Mouse (Mus musculus) G1E (cell line): ENCODE measurements at regions not wholly inside any gene's neighbourhood (a gene's known extent, or its start where the extent isn't known, plus 50 kb on each side); places are given as distances from the start of the nearest gene placed in this dataset.
"Not testable (repeated sequence)": the region's sequence is repeated elsewhere in the genome, so short reads cannot be mapped to it uniquely, and the experiment has no call there.

Experiments used
- ATAC-seq: 2 replicates; pipeline ENCODE4 v1.8.0; 2016; ENCODE audit warnings: mild to moderate bottlenecking; ENCODE audit not compliant: insufficient number of reproducible peaks, poor library complexity, low FRiP score, severe bottlenecking; ENCODE audit errors: extremely low read depth
- DNase-seq: peaks from one replicate; pipeline ENCODE4 v3.0.0; 2012; ENCODE audit warnings: low spot score
- H3K27me3 ChIP-seq: 2 replicates; pipeline ENCODE4 v1.6.1; 2012; ENCODE audit warnings: mild to moderate bottlenecking, low read length, inconsistent platforms; ENCODE audit not compliant: insufficient read depth
- H3K36me3 ChIP-seq: replicated peaks from 2 replicates; pipeline ENCODE3; 2012; ENCODE audit warnings: mild to moderate bottlenecking, inconsistent platforms
- H3K4me1 ChIP-seq: 2 replicates; pipeline ENCODE4 v1.6.1; 2012; ENCODE audit warnings: low read depth, low read length, inconsistent platforms, mixed read lengths; ENCODE audit not compliant: insufficient read depth
- H3K4me3 ChIP-seq: 2 replicates; pipeline ENCODE4 v1.5.1; 2012; ENCODE audit warnings: low read depth, mild to moderate bottlenecking, inconsistent platforms, low read length, moderate library complexity, mixed read lengths
- H3K9me3 ChIP-seq: replicated peaks from 2 replicates; pipeline ENCODE4 v1.6.1; 2012; ENCODE audit warnings: inconsistent platforms
- CTCF ChIP-seq: IDR thresholded peaks from 2 replicates; pipeline ENCODE4 v1.5.1; 2012; ENCODE audit warnings: low read depth, low read length, inconsistent platforms, mixed read lengths
- GATA1 ChIP-seq: IDR thresholded peaks from 2 replicates; pipeline ENCODE4 v1.6.1; 2012; ENCODE audit warnings: borderline replicate concordance, low read length, inconsistent platforms, mixed read lengths
- GATA2 ChIP-seq: IDR thresholded peaks from 2 replicates; pipeline ENCODE4 v1.6.1; 2012; ENCODE audit warnings: low read depth, low read length, inconsistent platforms, borderline replicate concordance
- POLR2AphosphoS5 ChIP-seq: IDR thresholded peaks from 2 replicates; pipeline ENCODE4 v1.6.1; 2012; ENCODE audit warnings: low read depth, low read length, inconsistent platforms; ENCODE audit not compliant: insufficient replicate concordance
- TAL1 ChIP-seq: conservative IDR thresholded peaks from 2 replicates; pipeline ENCODE4 v1.6.1; 2012; ENCODE audit warnings: low read depth, low read length, inconsistent platforms, mixed read lengths

DNA sequence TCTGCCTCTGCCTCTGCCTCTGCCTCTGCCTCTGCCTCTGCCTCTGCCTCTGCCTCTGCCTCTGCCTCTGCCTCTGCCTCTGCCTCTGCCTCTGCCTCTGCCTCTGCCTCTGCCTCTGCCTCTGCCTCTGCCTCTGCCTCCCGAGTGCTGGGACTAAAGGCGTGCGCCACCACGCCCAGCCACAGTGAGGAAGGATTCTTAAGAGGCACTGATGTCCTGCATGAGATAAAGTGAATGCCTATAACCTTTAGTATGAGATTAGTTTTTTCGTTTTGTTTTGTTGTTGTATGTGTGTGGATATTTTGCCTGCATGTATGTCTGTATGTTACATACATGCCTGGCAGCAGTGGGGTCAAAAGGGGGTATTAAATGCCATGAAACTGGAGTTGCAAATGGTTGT lies 63.2 kb downstream of the Hlx start:
- ATAC-seq, result not testable (repeated sequence)

DNA sequence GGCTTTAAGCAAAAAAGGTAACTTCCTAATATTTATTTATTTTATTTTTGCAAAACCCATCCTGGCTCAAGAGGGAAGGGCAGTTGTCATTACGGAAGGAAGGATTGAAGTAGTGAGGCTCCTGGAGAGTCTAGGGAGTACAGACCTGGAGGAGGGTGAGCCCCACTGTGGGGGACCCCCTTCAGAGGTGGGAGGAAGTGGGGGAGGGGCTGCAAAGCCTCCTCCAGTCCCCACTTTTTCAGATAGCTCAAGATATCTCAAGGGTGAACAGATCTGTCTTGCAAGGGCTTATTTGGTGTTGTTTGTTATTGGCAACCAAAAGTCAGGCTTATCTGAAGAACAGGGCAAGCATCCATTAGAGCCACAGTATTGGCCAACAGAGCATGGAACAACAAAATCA lies 64.0 kb downstream of the Hlx start:
- H3K9me3 ChIP-seq, result peaks cover 7% of the 10 kb centered on the region; the same call in 1 of the 2 replicates
- no peak overlapping the region for H3K4me3 ChIP-seq
- ATAC-seq, result no peak
- H3K27me3 ChIP-seq, result peaks cover 5% of the 10 kb centered on the region
- TF ChIP-seq GATA1 (no peak), POLR2AphosphoS5 (no peak), TAL1 (no peak), CTCF (no peak), GATA2 (no peak)
- H3K4me1 ChIP-seq, result peaks cover 40% of the 10 kb centered on the region
- H3K36me3 ChIP-seq, result no peaks in the 10 kb centered on the region
- DNase-seq, result no peak

More for the DNA sequence above, 63.2 kb downstream of the Hlx start:
- not testable (repeated sequence) for H3K4me3 ChIP-seq, H3K9me3 ChIP-seq, H3K27me3 ChIP-seq, H3K36me3 ChIP-seq, DNase-seq
- H3K4me1 ChIP-seq, result peaks cover 33% of the 10 kb centered on the region

DNA sequence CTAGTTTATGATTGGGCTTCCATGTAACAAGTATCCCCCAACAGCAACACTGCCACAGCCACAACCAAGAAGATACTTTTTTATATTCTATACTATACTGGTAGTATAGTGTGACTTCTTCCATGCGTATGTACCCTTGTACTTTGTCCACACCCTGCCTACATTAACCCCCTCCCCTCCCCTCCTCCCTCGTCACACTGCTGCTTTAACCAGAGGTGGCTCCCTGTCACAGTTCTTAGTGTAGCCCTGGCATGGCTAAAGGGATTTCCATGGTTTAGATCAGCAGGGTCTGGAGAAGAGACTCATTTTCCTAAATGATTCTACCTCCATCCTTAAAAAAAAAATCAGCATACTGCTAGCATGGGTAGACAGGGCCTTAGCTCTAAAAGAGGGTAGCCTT lies 64.4 kb downstream of the Hlx start:
- peaks cover 2% of the 10 kb centered on the region for H3K27me3 ChIP-seq
- ATAC-seq (no peak), DNase-seq (no peak)
- no peak overlapping the region for H3K4me3 ChIP-seq
- H3K36me3 ChIP-seq, result no peaks in the 10 kb centered on the region
- TF ChIP-seq GATA2 (no peak), TAL1 (no peak), POLR2AphosphoS5 (no peak), GATA1 (no peak), CTCF (no peak)
- peaks cover 40% of the 10 kb centered on the region for H3K4me1 ChIP-seq
- H3K9me3 ChIP-seq, result peaks cover 7% of the 10 kb centered on the region; the same call in 1 of the 2 replicates

DNA sequence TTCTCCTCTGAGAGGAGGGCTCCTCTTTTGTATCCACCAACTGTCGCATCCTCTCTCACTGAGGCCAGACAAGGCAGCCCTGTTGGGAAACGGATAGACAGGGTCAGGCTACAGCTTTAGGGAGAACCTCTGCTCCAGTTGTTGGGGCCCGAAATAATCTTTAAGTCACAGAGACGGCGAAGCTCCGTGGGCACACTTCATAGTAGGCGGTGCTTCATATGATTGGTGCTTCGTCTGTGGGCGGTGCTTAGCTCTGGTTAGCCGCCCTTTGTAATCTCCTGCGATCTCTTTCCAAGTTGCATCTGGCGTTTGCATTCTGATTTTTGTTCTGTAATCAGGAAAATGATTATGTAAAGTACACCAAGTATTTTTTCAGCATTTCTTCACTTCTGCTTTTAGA lies 67.2 kb downstream of the Hlx start:
- Histone ChIP-seq H3K4me1 (peaks cover 39% of the 10 kb centered on the region), H3K27me3 (no peaks in the 10 kb centered on the region), H3K36me3 (no peaks in the 10 kb centered on the region), H3K4me3 (peak overlapping the region; percentile 33; the same call in 1 of the 2 replicates), H3K9me3 (peaks cover 7% of the 10 kb centered on the region; the same call in 1 of the 2 replicates)
- peak; percentile 16 for DNase-seq
- peak; percentile 56 for ATAC-seq
- no peak for TF ChIP-seq TAL1
- no peak for TF ChIP-seq GATA2
- TF ChIP-seq POLR2AphosphoS5, result no peak
- TF ChIP-seq CTCF, result no peak
- TF ChIP-seq GATA1, result no peak

DNA sequence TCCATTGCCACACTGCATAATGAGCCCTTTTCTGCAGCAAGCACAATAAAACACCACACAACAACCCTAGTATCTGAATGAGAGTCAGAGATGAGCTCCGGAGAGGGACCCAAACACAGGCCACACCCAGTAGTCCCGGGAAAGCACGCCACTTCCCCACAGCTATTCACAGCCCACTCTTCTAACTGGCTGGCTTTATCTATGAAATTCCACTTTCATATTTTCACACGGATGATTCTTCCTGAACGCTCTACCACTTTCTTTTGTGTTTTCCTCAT lies 68.4 kb downstream of the Hlx start:
- H3K27me3 ChIP-seq, result no peaks in the 10 kb centered on the region
- TF ChIP-seq TAL1 (no peak), GATA2 (no peak), CTCF (no peak), POLR2AphosphoS5 (no peak)
- ATAC-seq, result no peak
- H3K9me3 ChIP-seq, result peaks cover 7% of the 10 kb centered on the region; the same call in 1 of the 2 replicates
- peaks cover 35% of the 10 kb centered on the region for H3K4me1 ChIP-seq
- no peak for DNase-seq
- H3K36me3 ChIP-seq, result no peaks in the 10 kb centered on the region
- H3K4me3 ChIP-seq, result no peak overlapping the region

DNA sequence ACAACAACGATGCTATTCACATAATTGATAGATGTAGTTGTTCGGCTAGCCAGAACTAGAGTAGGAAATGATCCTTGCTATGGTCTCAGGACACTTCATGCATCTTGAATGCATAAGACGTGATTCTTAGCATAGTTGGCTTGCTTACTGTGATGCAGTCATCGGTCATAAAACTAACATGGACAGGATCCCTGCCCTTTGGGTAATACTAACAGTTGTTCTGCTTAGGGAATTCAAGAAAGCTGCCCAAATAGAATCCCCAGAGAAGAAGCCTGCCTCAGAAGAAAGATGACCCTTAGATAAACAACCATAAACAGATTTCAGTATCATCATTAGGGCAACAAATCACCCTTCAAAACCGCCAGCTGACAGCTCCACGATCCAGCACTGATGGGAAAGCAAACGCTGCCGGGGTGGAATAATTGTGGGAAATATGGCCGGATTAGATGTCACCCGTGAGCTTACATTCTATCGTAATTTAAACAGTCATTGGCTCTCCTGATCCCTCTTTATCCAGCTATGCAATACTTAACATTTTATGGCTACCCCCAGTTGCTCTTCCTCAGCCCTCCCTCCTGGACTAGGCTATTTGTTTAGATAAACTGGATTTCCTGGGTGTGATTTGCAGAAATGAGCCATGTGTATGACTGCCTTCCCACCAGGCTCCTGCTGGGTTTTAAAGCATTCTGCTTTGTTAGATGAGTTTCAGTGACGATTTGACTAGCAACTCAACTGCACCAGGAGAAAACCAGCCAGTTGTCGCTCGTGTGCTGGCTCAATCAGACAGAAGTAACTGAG lies 68.9 kb downstream of the Hlx start:
- no peaks in the 10 kb centered on the region for H3K36me3 ChIP-seq
- peaks cover 7% of the 10 kb centered on the region; the same call in 1 of the 2 replicates for H3K9me3 ChIP-seq
- DNase-seq (no peak), ATAC-seq (no peak)
- H3K4me3 ChIP-seq, result no peak overlapping the region
- TF ChIP-seq GATA2 (no peak), POLR2AphosphoS5 (no peak), CTCF (no peak), TAL1 (no peak), GATA1 (no peak)
- no peaks in the 10 kb centered on the region for H3K27me3 ChIP-seq
- H3K4me1 ChIP-seq, result peaks cover 39% of the 10 kb centered on the region
